Mouse (Mus musculus): ENCODE measurements around the gene Tspan14. TPM values are rescaled to one million over a fixed set of nuclear protein-coding genes. Genes with fewer than 3 reads are reported as not detected.

Tspan14 gene
- polyA plus RNA-seq, 1 experiment from 2014 or later, result 93.4 TPM

DNA sequence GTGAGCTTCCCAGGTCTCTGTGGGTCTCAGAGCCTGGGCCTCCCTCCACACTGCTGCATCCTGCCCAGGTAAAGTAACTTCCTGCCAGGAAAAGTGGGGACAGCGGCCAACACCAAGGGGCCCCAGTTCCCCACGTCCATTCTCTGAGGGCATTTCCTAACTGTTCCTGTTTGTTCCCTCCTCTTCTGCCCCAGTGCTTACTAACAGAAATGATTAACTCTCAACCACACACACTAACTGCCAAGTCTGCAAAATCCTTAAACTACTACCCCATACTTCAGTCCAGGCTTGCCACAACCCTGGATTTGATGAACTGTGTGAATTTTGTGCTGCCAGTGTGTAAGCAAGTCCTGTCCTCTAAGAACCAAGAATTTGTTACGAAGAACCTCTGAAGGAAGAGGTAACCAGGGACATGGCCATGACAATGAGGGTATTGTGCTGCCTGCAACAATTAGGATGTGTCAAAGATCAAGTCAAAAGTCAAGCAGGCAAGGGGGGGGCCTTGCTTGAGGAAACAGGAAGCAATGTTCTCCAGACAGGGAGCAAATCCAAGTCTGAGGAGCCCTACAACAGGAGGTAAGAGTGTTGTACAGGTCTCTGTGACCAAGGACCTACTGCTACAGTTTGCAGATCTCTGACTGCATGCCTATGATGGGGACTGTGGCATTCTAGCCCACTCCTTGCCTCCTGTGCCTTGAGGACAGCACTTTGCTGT, 35.3 kb downstream of the Tspan14 start:
- DNase-seq (ENCODE audit: low spot score), result peak; percentile 58
- H3K27ac ChIP-seq, result peak overlapping the region; percentile 92

DNA sequence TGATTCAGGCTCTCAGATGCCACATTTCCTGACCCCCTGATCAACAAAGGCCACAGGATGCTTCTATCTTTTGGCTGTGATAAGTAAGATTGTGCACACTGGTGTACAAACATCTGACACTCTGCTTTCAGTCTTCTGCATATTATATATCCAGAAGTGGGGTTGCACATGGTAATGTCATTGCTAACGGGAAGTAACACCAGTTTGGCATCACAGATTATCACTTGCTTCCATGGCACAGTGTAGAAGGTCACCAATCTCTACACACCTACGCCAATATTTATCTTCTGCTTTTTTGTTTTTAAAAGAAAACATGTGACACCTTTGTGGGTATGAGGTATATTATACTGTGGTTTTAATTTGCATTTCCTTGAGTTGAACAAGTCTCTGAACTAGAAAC, 36.7 kb downstream of the Tspan14 start:
- Histone ChIP-seq H3K36me3 (ENCODE audit: insufficient read depth, low read length) (no peaks in the 10 kb centered on the region), H3K4me1 (replicated peaks; ENCODE audit: insufficient read depth, low read length) (peaks cover 75% of the 10 kb centered on the region), H3K4me3 (replicated peaks; ENCODE audit: low read depth, low read length) (no peak overlapping the region), H3K27ac (peak overlapping the region; percentile 92), H3K9me3 (replicated peaks; ENCODE audit: low read length) (no peaks in the 10 kb centered on the region), H3K9ac (ENCODE audit: low read depth, low read length) (no peak overlapping the region), H3K27me3 (ENCODE audit: insufficient read depth, low read length) (no peaks in the 10 kb centered on the region), H3K4me2 (ENCODE audit: low read length) (no peak overlapping the region)
- DNase-seq (ENCODE audit: low spot score) (no peak), ATAC-seq (replicated peaks; ENCODE audit: low FRiP score, low read depth) (no peak)
- TF ChIP-seq CTCF (IDR thresholded peaks at IDR 0.05; ENCODE audit: low read depth), result no peak
- WGBS, result 85% methylated on average over 2 of the region's 2 CpGs

More for the DNA sequence above, 35.3 kb downstream of the Tspan14 start:
- ATAC-seq (replicated peaks; ENCODE audit: low FRiP score, low read depth), result peak; percentile 67
- Histone ChIP-seq H3K9ac (ENCODE audit: low read depth, low read length) (0 out of 2 replicates have a peak overlapping the region, but pooled peaks have one; percentile 18), H3K9me3 (replicated peaks; ENCODE audit: low read length) (no peaks in the 10 kb centered on the region), H3K4me3 (replicated peaks; ENCODE audit: low read depth, low read length) (no peak overlapping the region), H3K27me3 (ENCODE audit: insufficient read depth, low read length) (no peaks in the 10 kb centered on the region), H3K4me1 (replicated peaks; ENCODE audit: insufficient read depth, low read length) (peaks cover 79% of the 10 kb centered on the region), H3K36me3 (ENCODE audit: insufficient read depth, low read length) (no peaks in the 10 kb centered on the region), H3K4me2 (ENCODE audit: low read length) (peak overlapping the region; percentile 27; the same call in 1 of the 2 replicates)
- no peak for TF ChIP-seq CTCF (IDR thresholded peaks at IDR 0.05; ENCODE audit: low read depth)
- 40% methylated on average over 3 of the region's 3 CpGs for WGBS

DNA sequence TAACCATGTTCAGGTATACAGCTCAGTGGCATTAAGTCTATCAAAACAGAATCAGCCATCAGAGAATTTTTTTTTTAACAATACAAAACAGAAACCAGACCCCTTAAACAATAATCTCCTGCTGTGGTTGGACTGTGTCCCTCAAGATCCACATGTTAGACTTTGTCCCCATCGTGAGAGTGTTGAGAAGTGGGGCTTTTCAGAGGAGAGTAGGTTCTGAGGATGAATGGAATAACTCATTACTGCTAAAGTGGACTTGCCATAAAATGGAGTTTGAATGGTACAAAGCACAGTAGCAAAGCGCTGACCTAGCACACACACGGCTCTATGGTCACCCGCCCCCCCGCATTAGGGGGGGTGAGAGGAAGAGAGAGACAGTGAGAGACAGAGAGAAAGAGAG, 37.7 kb downstream of the Tspan14 start:
- TF ChIP-seq CTCF (IDR thresholded peaks at IDR 0.05; ENCODE audit: low read depth), result no peak
- no peak overlapping the region for H3K9ac ChIP-seq (ENCODE audit: low read depth, low read length)
- H3K27me3 ChIP-seq (ENCODE audit: insufficient read depth, low read length), result no peaks in the 10 kb centered on the region
- WGBS, result 61% methylated on average over 5 of the region's 5 CpGs
- H3K4me1 ChIP-seq (replicated peaks; ENCODE audit: insufficient read depth, low read length), result peaks cover 75% of the 10 kb centered on the region
- H3K4me2 ChIP-seq (ENCODE audit: low read length), result no peak overlapping the region
- ATAC-seq (replicated peaks; ENCODE audit: low FRiP score, low read depth) (no peak), DNase-seq (ENCODE audit: low spot score) (no peak)
- no peak overlapping the region for H3K4me3 ChIP-seq (replicated peaks; ENCODE audit: low read depth, low read length)
- H3K27ac ChIP-seq, result peak overlapping the region; percentile 92
- no peaks in the 10 kb centered on the region for H3K9me3 ChIP-seq (replicated peaks; ENCODE audit: low read length)
- no peaks in the 10 kb centered on the region for H3K36me3 ChIP-seq (ENCODE audit: insufficient read depth, low read length)

GRCm38 (mm10) chr14:40927041-40927440, 39.6 kb downstream of the Tspan14 start:
- no peak overlapping the region for H3K4me3 ChIP-seq (replicated peaks; ENCODE audit: low read depth, low read length)
- H3K27me3 ChIP-seq (ENCODE audit: insufficient read depth, low read length), result no peaks in the 10 kb centered on the region
- H3K27ac ChIP-seq, result peak overlapping the region; percentile 64
- peaks cover 59% of the 10 kb centered on the region for H3K4me1 ChIP-seq (replicated peaks; ENCODE audit: insufficient read depth, low read length)
- ATAC-seq (replicated peaks; ENCODE audit: low FRiP score, low read depth) (peak; percentile 27; the same call in 1 of the 2 replicates), DNase-seq (ENCODE audit: low spot score) (no peak)
- H3K9ac ChIP-seq (ENCODE audit: low read depth, low read length), result no peak overlapping the region
- no peaks in the 10 kb centered on the region for H3K36me3 ChIP-seq (ENCODE audit: insufficient read depth, low read length)
- no peak overlapping the region for H3K4me2 ChIP-seq (ENCODE audit: low read length)
- WGBS, result 20% methylated on average over 2 of the region's 2 CpGs
- no peaks in the 10 kb centered on the region for H3K9me3 ChIP-seq (replicated peaks; ENCODE audit: low read length)
- no peak for TF ChIP-seq CTCF (IDR thresholded peaks at IDR 0.05; ENCODE audit: low read depth)

GRCm38 (mm10) chr14:40924378-40925113, 42.1 kb downstream of the Tspan14 start:
- DNase-seq (ENCODE audit: low spot score) (peak; percentile 77), ATAC-seq (replicated peaks; ENCODE audit: low FRiP score, low read depth) (peak; percentile 64)
- H3K9ac ChIP-seq (ENCODE audit: low read depth, low read length), result no peak overlapping the region

GRCm38 (mm10) chr14:40921241-40921640, 45.4 kb downstream of the Tspan14 start:
- Histone ChIP-seq H3K27me3 (ENCODE audit: insufficient read depth, low read length) (no peaks in the 10 kb centered on the region), H3K4me2 (ENCODE audit: low read length) (no peak overlapping the region), H3K4me3 (replicated peaks; ENCODE audit: low read depth, low read length) (no peak overlapping the region), H3K27ac (no peak overlapping the region), H3K4me1 (replicated peaks; ENCODE audit: insufficient read depth, low read length) (peaks cover 10% of the 10 kb centered on the region; the same call in 1 of the 2 replicates), H3K36me3 (ENCODE audit: insufficient read depth, low read length) (no peaks in the 10 kb centered on the region), H3K9me3 (replicated peaks; ENCODE audit: low read length) (no peaks in the 10 kb centered on the region), H3K9ac (ENCODE audit: low read depth, low read length) (no peak overlapping the region)
- TF ChIP-seq CTCF (IDR thresholded peaks at IDR 0.05; ENCODE audit: low read depth), result no peak
- WGBS, result 76% methylated on average over 1 of the region's 1 CpGs
- DNase-seq (ENCODE audit: low spot score) (no peak), ATAC-seq (replicated peaks; ENCODE audit: low FRiP score, low read depth) (no peak)

More at GRCm38 (mm10) chr14:40924378-40925113, 42.1 kb downstream of the Tspan14 start:
- Histone ChIP-seq H3K4me2 (ENCODE audit: low read length) (no peak overlapping the region), H3K27me3 (ENCODE audit: insufficient read depth, low read length) (no peaks in the 10 kb centered on the region), H3K9me3 (replicated peaks; ENCODE audit: low read length) (no peaks in the 10 kb centered on the region), H3K4me1 (replicated peaks; ENCODE audit: insufficient read depth, low read length) (peaks cover 37% of the 10 kb centered on the region), H3K36me3 (ENCODE audit: insufficient read depth, low read length) (no peaks in the 10 kb centered on the region), H3K27ac (peak overlapping the region; percentile 83), H3K4me3 (replicated peaks; ENCODE audit: low read depth, low read length) (no peak overlapping the region)
- TF ChIP-seq CTCF (IDR thresholded peaks at IDR 0.05; ENCODE audit: low read depth), result no peak
- WGBS, result 28% methylated on average over 10 of the region's 10 CpGs
